Mouse (Mus musculus): ENCODE results near the gene Prdx5.
A peak's percentile ranks its signal among the peaks of the same experiment; 100 is the strongest.
"Not testable (repeated sequence)": the region's sequence is repeated elsewhere in the genome, so short reads cannot be mapped to it uniquely, and the experiment has no call there.

The Prdx5 gene

GRCm38 (mm10) chr19:6915276-6915675, 5.4 kb upstream of the Prdx5 start:
- no peak for DNase-seq

DNA sequence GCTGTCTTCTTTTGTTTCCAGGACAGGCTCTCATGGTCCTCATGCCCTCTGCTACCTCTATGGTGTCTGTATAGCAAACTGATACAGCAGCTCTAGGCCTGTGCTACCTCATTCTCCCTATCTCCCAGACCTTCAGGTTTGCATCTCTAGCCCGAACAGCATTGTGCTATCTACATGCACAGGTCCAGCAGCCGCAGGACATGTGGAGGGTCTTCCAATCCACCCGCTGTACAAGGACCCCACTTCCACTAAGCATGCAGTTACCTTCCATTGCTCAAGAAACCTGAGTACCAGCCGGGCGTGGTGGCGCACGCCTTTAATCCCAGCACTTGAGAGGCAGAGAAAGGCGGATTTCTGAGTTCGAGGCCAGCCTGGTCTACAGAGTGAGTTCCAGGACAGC, 4.6 kb upstream of the Prdx5 start:
- DNase-seq: no peak

- DNase-seq: no peak
These were observed 4.1 kb upstream of the Prdx5 start for GRCm38 (mm10) chr19:6913991-6914390.

- no peak for DNase-seq
These were observed 3.1 kb upstream of the Prdx5 start for GRCm38 (mm10) chr19:6913036-6913435.

- DNase-seq: no peak
These were observed 2.5 kb upstream of the Prdx5 start for GRCm38 (mm10) chr19:6912205-6912970.

DNA sequence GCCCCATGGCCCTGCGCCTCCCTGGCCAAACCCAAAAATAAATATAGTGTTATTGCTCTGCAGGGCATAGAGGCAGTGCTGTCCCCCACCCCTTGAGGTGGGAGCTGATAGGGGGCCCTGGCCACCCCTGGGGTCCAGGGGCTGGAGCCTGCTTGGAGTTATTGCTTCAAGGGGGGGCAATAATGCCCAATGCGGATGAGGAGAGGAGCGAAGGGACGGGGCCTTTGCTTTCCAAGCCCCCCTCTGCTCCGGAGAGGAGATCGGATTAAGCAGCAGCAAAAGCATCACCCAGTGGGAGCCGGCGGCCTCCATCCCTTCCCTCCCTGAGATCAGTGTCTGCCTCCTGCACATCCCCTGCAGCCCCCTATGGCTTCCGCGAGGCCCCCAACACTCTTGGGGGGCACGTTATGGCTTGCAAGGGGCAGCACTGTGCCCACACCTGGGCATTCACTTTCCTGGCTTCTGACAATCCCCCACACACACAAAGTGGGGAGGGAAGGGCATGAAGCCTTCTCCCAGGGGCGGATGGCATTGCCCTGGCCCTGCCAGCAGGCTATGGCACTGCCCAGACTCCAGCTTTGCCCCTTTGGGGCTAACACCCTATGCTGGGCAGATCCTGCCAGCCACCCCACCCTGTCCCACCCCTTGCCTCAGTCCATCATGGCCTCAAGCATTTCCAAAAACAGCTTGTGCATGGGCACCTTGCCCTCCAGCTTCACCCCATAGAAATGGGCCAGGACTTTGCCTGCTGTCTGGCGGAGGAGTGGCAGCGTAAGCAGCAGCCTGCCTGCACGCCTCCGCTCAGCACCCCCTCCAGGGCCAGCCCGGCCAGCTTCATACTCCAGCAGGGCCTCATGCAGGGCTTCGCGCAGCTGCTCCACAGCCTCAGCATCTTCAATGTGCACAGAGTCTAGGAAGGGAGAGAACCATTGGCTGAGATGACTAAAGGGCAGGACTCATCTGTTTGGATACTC, 1.5 kb upstream of the Prdx5 start:
- no peak for DNase-seq

GRCm38 (mm10) chr19:6910306-6910705, 400 bp upstream of the Prdx5 start:
- peak in 1 of 2 experiments; percentile 56 for DNase-seq

GRCm38 (mm10) chr19:6909021-6909420, 885 bp downstream of the Prdx5 start:
- DNase-seq: no peak

- peak; percentile 27 to 45 for DNase-seq
These were observed 1.9 kb downstream of the Prdx5 start for GRCm38 (mm10) chr19:6907811-6908540.

- no peak for DNase-seq
These were observed 2.8 kb downstream of the Prdx5 start for GRCm38 (mm10) chr19:6907094-6907493.

- DNase-seq: no peak
These were observed 3.7 kb downstream of the Prdx5 start for GRCm38 (mm10) chr19:6906199-6906598.

DNA sequence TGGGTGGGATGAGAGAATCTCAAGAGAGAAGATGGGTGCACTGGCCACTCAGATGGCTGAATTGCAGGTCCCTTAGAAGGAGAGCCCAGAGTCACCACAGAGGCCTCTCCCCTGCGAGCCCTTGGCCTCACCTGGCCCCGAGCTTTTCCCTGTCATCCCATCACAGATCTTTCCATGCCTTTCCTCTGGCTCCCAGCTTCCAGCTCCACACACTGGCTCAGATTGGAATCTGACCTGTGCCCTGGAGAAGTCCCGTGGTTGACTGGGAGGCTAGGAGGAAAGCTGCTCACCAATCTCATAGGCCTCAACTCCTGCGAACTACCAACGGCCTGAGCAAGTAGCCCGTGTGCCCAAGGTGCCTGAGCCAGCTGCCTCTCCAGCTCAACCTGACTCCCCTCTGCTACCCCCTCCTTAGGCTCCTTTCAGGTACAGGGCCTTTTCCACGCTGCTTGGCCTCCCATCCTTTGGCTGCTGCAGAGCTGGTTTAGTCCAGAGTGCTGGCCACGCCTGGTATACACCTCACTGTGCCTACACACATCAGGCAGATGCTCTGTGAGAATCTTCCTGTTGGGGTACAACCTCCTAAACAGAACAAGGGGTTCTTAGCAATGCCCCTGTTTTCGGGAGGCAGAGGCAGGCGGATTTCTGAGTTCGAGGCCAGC, 4.3 kb downstream of the Prdx5 start:
- no peak for DNase-seq

- no peak for DNase-seq
These were observed 5.1 kb downstream of the Prdx5 start for GRCm38 (mm10) chr19:6904846-6905245.

- DNase-seq: no peak
These were observed 6.9 kb downstream of the Prdx5 start for GRCm38 (mm10) chr19:6903031-6903430.

DNA sequence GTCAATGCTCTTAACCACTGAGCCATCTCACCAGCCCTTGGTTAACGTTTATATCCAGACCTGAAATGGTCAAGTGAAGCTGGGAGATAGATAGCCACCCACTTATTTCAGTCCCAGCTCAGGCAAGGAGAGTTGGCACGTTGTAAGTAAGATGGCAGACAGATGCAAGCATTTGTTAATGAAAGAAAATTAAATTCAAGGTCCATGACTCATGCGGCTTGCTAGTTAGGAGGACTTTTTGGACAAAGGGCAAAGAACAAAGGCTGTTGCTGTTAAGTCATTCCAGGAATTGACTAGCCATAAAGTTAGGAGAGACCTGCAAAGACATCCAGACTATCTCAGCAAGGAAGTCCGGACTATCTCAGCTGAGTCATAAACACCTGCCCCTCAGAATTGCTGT, 10.3 kb downstream of the Prdx5 start:
- no peak for DNase-seq

DNA sequence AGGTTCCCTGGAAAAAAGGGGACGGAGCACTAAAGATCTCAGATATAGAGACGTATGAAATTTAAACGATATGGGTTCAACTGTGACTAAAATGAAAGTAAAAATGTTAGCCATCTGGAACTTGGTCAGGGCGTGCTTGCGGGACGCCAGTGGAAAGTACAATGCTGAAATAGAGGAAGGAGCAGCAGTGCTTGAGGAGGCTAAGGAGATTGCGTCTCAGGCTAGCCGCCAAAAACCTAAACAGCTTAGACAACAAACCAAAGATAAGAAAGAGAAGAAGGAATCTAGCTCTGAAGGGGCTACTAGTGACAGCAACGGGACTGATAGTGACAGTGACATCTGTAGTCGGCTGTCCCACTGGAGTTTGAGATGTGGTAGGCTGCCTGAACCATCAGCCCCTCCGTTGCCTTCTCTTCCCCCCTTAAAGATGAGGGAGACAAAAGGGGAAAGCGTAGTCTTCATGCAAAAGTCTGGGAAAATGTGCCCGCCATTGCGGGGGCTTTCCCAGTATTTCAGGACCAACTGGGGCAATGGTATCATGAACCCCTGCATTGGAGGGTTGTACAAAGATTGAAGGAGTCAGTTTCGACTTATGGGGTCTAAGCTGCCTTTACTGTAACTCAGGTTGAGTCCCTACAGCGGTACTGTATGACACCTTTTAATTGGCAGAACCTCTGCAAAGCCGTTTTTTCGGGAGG, 14.1 kb downstream of the Prdx5 start:
- DNase-seq: not testable (repeated sequence)

GRCm38 (mm10) chr19:6893731-6894451, 16.0 kb downstream of the Prdx5 start:
- no peak for DNase-seq

DNA sequence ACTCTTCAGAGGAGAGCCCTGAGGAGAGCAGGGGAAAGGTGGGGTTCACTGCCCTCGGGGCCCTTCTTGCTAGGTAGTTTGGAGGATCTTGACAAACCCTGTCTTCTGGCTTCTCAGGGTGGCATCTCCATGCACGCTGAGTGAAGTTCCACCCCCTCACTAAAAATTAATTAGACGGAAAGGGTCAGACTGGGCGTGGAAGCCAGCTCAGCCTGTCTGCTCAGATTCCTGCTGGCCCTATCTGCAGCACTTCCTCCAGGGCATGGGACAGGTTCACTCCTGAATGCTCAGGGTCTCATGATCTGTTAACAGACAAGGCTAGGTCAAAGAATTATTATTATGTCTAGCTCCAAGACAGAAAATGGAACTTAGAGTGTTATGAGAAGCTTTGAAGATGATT, 17.4 kb downstream of the Prdx5 start:
- no peak for DNase-seq

GRCm38 (mm10) chr19:6877965-6878364, 31.9 kb downstream of the Prdx5 start:
- DNase-seq: no peak

GRCm38 (mm10) chr19:6876799-6877198, 33.1 kb downstream of the Prdx5 start:
- DNase-seq: no peak

DNA sequence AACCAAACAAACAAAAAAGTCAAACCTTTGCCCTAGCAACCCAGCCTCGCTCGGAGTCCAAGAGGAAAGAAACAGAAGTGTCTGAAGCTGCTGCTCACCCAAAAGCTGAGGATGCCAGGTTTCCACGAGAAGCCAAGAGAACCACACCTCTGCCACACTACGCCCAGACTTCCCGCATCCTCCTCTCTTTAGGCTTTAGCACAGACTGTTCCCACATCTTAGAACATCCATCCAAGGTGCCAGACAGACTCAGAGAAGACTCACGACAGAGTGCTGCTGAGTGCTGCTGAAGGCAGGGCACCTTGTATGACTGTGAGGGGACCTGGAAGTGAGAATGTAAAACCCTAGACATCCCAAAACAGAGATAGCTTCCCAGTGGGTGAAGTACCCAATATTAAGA, 34.1 kb downstream of the Prdx5 start:
- DNase-seq: no peak
